Mouse (Mus musculus): ENCODE data around the gene Zfp991.
A peak's percentile ranks its signal among the peaks of the same experiment; 100 is the strongest.
"Not testable (repeated sequence)": the region's sequence is repeated elsewhere in the genome, so short reads cannot be mapped to it uniquely, and the experiment has no call there.

Gene Zfp991

DNA sequence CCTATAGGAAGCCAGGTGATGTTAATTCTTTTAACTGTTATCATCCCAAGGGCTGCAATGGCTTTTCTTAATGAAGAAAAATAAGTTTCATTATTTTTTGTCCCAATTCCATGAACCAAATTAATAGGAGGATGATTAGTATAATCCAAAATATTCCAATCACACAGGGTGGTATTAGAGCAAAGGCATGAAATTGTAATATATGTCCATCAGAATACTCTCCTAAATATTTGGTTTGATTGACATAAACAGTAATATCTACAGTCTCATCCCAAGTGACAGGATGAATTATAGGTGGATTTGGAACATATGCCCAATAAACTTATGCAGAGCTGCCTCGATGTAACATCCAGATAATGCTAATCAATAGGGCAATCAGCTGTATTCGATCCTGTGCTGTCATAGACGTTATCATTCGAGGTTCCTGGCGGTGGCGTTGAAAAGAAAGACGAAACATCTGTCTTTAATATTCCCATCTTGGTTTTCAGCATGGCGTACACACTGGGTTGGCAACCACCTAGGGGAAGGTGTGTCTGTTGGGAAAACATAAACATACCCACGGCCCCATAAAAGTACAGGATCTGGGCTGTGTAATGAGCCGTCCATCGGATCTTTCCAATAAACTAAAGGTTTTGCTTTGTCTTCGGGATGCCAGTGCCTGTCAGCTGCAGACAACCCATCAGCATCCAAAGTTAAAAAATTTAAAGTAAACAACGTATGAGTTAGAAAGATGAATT lies 50.3 kb downstream of the Zfp991 start:
- not testable (repeated sequence) for DNase-seq (ENCODE audit: low spot score in 2 of 2)

DNA sequence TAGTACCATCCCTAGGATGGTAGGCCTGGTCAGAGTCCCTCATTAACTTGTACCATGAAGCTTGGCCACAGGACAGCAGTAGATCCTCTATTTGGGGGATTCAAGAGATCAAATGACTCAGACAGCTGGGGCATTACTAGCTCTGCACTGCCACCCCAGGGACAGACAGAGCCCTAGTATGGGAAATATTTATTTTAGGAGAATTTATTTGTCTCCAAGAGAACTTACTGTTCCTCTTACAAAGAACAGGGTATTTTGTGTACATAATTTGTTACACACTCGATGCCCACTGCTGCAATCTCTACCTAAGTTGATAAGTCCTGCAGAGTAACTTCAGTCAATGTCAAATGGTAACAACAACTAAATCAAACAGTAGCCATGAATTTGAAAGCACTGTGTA lies 55.0 kb downstream of the Zfp991 start:
- DNase-seq (ENCODE audit: low spot score in 2 of 2) = not testable (repeated sequence)

DNA sequence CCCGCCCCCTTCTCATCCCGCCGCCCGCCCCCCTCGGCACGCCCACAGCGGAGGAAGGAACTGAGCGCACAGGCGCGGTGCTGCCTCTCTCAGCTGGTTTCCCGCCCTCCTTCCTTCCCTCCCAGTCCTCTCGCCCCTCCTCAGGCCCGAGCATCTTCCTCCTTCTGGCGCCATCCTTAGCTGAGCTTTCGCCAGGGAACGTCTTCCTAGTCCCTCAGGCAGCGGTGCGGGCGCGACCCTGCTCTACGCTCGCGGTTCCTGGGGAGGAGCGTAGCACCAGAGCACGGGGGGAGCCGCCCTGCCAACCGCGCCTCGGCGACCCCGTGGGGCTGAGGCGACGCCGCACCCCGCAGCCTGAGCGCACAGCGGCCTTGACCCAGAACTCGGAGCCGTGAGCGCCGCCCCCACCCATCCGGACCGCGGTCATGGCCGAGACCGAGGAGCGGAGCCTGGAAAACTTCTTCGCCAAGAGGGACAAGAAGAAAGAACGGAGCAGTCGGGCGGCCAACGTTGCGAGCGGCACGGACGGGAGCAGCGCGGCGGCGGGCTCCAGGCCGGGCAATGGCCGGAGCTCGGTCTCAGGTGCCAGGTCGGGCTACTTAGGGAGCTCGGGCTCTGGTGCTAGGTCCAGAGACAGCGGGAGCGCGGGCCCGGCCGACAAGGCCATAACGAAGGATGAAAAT lies 55.6 kb downstream of the Zfp991 start:
- DNase-seq (ENCODE audit: low spot score in 2 of 2) = peak in 1 of 2 experiments; percentile 21

DNA sequence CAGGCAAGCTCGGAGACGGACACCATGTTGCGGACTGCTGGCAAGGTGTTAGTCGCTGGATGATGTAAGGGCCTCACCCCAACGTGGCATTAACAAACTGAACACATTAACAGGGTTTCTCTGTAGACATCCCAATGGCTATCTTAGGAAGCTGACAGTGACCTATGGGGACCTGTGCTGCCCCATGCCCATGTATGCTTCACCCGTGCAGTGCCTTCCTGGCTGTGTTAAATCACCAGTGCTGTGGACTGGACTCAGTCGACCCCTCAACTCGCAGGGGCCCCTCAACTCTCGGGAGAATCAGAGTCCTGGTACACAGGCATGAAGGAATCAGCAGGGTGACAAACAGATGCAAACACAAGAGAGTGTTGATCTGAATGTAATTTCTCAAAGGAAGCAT lies 63.3 kb downstream of the Zfp991 start:
- not testable (repeated sequence) for DNase-seq (ENCODE audit: low spot score in 2 of 2)

DNA sequence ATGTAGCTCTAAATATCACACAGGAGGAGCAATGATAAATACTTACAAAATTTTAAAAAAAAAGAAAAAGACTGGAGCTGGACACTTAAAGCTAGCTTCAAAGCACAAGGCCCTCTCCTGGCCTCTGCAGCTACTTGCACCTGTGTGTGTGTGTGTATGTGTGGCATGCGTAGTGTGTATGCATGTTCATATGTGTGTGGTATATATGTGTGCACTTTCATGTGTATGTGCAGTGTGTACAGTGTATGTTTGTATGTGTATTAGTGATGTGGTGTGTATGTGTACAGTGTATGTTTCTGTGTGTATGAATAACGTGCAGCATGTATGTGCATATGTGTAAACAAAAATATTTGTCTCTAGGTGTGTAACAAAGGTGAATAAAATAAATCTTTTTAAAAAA lies 65.4 kb downstream of the Zfp991 start:
- DNase-seq (ENCODE audit: low spot score in 2 of 2) = not testable (repeated sequence)

DNA sequence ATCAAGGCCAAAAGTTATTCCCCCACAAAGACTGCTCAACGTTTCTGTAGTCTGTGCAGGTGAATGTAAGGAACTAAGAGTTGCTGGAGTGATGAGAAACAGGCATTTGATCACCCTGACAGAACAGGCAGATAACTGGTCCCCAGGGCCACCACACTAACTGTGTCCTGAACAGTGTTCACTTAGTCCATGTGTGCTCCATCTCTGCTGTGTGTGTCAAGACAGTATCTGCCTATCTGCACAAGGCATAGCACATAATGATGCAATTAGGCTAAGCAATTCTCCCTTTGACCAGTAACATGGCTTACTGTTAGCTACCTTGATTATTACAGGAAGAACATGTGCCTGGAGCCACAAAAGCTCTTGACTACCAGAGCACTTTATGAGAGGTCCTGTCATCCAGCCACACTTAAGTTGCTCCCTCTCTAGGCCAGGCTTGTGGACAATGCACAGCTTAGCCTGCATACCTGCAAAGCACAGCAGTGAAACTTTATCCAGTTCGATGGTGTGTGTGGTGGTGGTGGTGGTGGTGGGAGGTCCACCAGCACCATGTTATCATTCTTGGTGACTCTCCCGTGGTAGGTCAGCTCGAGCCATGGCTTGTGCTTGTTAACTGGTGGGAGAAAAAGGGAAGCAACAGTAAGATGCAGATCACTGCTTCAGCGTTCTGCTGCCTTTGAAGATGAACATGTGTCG lies 67.4 kb downstream of the Zfp991 start:
- DNase-seq (ENCODE audit: low spot score in 2 of 2) = not testable (repeated sequence)

DNA sequence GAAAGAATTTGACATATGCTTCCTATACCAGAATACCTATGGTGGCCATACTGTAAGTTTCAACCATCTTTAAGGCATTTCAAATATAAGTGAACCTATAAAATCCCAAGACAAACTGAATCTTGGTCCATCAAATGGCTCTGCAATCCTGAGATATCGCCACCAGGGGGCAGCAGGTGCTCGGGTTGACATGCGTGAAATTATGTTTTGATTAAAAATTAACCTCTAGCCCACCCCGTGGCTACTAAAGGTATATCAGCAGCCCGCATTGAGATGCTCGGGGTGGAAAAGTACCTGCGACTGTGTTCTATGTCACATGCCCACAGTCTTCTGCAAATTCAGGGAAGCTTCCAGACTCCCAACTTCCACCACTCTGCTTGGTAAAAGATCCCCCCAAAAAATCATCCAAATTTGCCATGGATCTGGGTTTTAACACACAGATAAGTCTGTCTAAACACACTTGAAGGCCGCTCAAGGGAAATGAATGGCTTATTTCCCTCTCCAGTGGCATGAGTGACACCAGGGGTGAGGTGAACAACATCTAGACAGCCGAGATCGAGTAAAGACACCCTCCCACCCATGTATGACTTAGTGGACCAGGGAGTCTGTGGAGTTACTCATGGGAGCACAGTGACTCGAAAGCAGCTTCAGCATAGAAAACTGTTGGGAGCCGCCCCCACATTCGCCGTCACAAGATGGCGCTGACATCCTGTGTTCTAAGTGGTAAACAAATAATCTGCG lies 70.3 kb downstream of the Zfp991 start:
- DNase-seq (ENCODE audit: low spot score in 2 of 2) = not testable (repeated sequence)

DNA sequence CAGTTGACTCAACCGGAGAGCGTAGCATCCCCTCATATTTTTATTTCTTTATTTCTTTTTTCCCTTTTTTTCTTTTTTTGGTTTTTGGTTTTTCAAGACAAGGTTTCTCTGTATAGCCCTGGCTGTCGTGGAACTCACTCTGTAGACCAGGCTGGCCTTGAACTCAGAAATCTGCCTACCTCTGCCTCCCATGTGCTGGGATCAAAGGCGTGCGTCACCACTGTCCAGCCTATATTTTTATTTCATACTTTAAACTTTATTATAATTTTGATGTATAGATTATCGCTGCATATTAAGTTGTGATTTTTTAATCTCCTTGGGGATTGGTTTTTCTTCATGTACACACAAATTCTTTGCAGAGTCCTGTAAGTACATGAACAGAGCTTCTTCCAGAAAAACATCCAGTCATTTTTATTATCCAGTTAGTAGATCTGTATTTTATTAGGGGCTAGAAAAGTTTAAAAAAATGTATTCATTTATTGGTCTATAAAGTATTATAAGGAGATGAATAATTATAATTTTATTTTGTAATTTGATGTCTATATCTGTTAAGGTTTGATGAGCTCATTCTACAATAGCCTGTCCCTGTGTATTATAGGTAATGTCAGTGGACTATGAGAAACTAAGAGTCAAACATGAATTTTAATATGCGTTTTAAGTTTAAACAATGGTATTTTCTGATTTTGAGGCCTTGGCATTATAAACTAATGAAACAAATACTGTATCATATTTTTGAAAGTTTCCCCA lies 80.5 kb downstream of the Zfp991 start:
- DNase-seq (ENCODE audit: low spot score in 2 of 2) = not testable (repeated sequence)

DNA sequence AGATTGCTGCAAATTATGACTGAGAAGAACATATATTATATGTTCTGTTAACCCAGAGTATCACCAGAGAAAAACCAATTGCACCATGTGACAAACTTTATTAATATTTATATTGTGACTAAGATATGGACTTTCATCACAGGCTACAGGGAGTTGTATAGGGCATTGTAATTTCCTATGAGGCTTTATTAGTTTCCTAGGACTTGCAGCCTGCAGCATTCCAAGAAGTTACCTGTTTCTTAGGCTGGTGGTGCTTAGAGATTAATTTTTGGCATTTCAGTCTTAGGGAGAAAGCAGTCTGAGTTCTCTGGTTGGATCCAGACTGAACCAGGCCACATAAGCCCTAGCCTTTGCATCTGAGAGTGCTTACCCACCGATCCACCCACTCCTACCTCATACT lies 82.4 kb downstream of the Zfp991 start:
- DNase-seq (ENCODE audit: low spot score in 2 of 2) = not testable (repeated sequence)

DNA sequence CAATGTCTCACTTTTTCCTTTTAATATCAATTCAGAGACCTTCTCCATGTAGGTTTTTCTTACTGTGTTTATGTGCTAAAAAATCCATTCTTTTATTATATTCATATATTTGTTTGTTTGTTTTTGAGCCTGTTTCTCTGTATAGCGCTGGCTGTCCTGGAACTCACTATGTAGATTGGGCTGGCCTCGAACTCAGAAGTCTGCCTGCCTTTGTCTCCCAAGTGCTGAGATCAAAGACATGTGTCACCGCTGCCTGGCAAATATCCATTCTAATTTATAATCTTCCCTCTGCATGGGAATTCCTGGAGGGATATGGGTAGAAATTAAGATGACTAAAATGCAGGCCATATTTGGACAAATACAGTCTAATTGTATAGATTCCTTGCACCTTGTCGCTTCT lies 85.8 kb downstream of the Zfp991 start:
- DNase-seq (ENCODE audit: low spot score in 2 of 2) = not testable (repeated sequence)

DNA sequence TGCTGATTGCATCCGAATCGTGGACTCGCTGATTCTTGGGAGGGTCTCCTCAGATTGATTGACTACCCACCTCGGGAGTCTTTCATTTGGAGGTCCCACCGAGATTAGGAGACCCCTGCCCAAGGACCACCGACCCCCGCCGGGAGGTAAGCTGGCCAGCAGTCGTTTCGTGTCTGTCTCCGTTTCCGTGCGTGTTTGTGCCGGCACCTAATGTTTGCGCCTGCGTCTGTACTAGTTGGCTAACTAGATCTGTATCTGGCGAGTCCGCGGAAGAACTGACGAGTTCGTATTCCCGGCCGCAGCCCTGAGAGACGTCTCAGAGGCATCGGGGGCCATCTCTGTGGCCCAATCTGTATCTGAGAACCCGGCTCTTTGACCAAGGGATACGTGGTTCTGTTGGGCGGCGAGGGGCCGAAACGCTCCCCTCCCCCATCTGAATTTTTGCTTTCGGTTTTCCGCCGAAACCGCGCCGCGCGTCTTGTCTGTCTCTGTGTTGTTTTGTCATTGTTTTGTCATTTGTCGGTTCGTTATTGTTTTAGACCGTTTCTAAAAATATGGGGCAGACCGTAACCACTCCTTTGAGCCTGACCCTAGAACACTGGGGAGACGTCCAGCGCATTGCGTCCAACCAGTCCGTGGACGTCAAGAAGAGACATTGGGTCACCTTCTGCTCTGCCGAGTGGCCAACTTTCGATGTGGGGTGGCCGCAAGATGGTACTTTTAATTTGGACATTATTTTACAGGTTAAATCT lies 87.7 kb downstream of the Zfp991 start:
- not testable (repeated sequence) for DNase-seq (ENCODE audit: low spot score in 2 of 2)

DNA sequence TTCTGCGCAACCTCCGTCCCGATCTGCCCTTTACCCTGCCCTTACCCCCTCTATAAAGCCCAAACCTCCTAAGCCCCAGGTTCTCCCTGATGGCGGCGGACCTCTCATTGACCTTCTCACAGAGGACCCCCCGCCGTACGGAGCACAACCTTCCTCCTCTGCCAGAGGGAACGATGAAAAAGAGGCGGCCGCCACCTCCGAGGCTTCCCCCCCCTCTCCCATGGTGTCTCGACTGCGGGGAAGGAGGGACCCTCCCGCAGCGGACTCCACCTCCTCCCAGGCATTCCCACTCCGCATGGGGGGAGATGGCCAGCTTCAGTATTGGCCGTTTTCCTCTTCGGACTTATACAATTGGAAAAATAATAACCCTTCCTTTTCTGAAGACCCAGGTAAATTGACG lies 88.4 kb downstream of the Zfp991 start:
- DNase-seq (ENCODE audit: low spot score in 2 of 2) = not testable (repeated sequence)

DNA sequence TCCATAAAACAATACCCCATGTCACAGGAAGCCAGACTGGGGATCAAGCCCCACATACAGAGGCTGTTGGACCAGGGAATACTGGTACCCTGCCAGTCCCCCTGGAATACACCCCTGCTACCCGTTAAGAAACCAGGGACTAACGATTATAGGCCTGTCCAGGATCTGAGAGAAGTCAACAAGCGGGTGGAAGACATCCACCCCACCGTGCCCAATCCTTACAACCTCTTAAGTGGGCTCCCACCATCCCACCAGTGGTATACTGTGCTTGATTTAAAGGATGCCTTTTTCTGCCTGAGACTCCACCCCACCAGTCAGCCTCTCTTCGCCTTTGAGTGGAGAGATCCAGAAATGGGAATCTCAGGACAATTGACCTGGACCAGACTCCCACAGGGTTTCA lies 90.2 kb downstream of the Zfp991 start:
- not testable (repeated sequence) for DNase-seq (ENCODE audit: low spot score in 2 of 2)

DNA sequence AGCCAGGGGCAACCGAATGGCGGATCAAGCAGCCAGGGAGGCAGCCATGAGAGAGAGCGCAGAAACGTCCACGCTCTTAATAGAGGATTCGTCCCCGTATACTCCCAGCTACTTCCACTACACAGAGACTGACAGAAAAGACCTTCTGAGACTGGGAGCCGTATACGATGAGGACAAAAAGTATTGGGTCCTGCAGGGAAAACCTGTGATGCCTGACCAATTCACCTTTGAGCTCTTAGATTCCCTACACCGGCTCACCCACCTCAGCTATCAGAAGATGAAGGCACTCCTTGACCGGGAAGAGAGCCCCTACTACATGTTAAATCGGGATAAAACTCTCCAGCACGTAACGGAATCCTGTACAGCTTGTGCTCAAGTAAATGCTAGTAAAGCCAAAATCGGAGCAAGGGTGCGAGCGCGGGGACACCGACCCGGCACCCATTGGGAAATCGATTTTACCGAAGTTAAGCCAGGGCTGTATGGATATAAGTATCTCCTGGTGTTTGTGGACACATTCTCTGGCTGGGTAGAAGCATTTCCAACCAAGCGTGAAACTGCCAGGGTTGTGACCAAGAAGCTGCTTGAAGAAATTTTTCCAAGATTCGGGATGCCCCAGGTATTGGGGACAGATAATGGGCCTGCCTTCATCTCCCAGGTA lies 92.1 kb downstream of the Zfp991 start:
- not testable (repeated sequence) for DNase-seq (ENCODE audit: low spot score in 2 of 2)

DNA sequence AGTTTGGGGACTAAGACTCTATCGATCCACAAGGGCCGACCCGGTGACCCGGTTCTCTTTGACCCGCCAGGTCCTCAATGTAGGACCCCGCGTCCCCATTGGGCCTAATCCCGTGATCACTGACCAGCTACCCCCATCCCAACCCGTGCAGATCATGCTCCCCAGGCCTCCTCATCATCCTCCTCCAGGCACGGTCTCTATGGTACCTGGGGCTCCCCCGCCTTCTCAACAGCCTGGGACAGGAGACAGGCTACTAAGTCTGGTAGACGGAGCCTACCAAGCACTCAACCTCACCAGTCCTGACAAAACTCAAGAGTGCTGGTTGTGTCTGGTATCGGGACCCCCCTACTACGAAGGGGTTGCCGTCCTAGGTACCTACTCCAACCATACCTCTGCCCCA lies 93.8 kb downstream of the Zfp991 start:
- not testable (repeated sequence) for DNase-seq (ENCODE audit: low spot score in 2 of 2)

DNA sequence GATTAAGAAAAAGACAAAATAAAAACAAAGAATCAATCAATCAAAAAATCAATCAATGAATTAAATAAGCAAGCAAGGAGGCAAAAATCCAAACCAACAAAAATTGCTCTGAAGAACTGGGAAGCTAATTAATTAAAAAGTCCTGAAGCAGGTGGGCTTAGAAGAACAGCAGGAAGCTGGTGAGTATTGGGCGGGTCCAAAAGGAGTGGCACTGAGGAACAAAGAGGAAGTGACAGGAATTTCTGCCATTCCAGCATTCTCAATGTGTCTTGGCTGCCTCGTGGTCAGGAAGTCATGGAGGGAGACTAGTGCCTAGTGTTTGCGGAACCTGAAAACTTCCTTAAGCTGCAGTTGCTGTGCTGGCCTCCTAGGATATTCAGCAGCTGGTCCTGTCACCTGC lies 98.2 kb downstream of the Zfp991 start:
- not testable (repeated sequence) for DNase-seq (ENCODE audit: low spot score in 2 of 2)

All from cerebellum, postnatal 4 days (tissue).